Mouse (Mus musculus) ES-Bruce4 (cell line): ENCODE measurements around the gene Cenpa. TPM values are rescaled to one million over a fixed set of nuclear protein-coding genes. Genes with fewer than 3 reads are reported as not detected.

Experiments
- H3K27ac ChIP-seq: 2 replicates; pipeline ENCODE4 v1.5.1; 2012; ENCODE audit warnings: low read length, inconsistent platforms; ENCODE audit not compliant: insufficient read depth
- H3K27me3 ChIP-seq: 2 replicates; pipeline ENCODE4 v1.6.1; 2012; ENCODE audit warnings: mild to moderate bottlenecking, low read length, inconsistent platforms; ENCODE audit not compliant: control insufficient read depth, poor library complexity, insufficient read depth, severe bottlenecking
- H3K36me3 ChIP-seq: 2 replicates; pipeline ENCODE4 v1.6.1; 2012; ENCODE audit warnings: inconsistent platforms, mild to moderate bottlenecking, low read length, moderate library complexity; ENCODE audit not compliant: control insufficient read depth, poor library complexity, insufficient read depth, severe bottlenecking
- H3K4me1 ChIP-seq: one replicate; pipeline ENCODE4 v1.8.1; 2011; ENCODE audit warnings: low read length; ENCODE audit not compliant: control insufficient read depth, insufficient read depth
- H3K4me3 ChIP-seq: 2 replicates; pipeline ENCODE4 v1.5.1; 2011; ENCODE audit warnings: low read depth, mild to moderate bottlenecking, low read length
- H3K9ac ChIP-seq: 2 replicates; pipeline ENCODE4 v1.6.1; 2012; ENCODE audit warnings: low read depth, mild to moderate bottlenecking, inconsistent platforms; ENCODE audit not compliant: poor library complexity, severe bottlenecking
- H3K9me3 ChIP-seq: replicated peaks from 2 replicates; pipeline ENCODE4 v1.6.1; 2012; ENCODE audit warnings: mild to moderate bottlenecking, low read length, inconsistent platforms; ENCODE audit not compliant: control insufficient read depth, poor library complexity, insufficient read depth, severe bottlenecking
- CTCF ChIP-seq: IDR thresholded peaks from one replicate; pipeline ENCODE4 v1.8.1; 2011; ENCODE audit warnings: low read depth, low read length
- EP300 ChIP-seq: IDR thresholded peaks from 2 replicates; pipeline ENCODE4 v1.6.1; 2011; ENCODE audit warnings: low read depth, low read length; ENCODE audit not compliant: insufficient read depth
- POLR2A ChIP-seq: IDR thresholded peaks from one replicate; pipeline ENCODE4 v1.8.1; 2011; ENCODE audit warnings: low read length; ENCODE audit not compliant: insufficient read depth
- polyA plus RNA-seq: library from polyadenylated mRNA; stranded (reverse); fragments of >200 nt; gene quantifications from 2 replicates; pipeline ENCODE4 v1.2.4, GENCODE M21; 2011; ENCODE audit warnings: low read depth; ENCODE audit not compliant: missing spikeins, insufficient read depth, insufficient read length

The Cenpa gene
- polyA plus RNA-seq, 1 experiment = 257 TPM

- no peak overlapping the region for H3K4me3 ChIP-seq
- no peak overlapping the region for H3K27ac ChIP-seq
- H3K4me1 ChIP-seq = no peaks in the 10 kb centered on the region
- TF ChIP-seq EP300 (no peak), POLR2A (no peak), CTCF (no peak)
- peaks cover 17% of the 10 kb centered on the region for H3K36me3 ChIP-seq
- no peak overlapping the region for H3K9ac ChIP-seq
- no peaks in the 10 kb centered on the region for H3K9me3 ChIP-seq
- H3K27me3 ChIP-seq = no peaks in the 10 kb centered on the region
Measured at GRCm38 (mm10) chr5:30678722-30679296, 12.2 kb downstream of the Cenpa start.

GRCm38 (mm10) chr5:30679593-30679992 is 13.0 kb downstream of the Cenpa start:
- Histone ChIP-seq H3K9me3 (no peaks in the 10 kb centered on the region), H3K4me3 (no peak overlapping the region), H3K9ac (no peak overlapping the region), H3K36me3 (peaks cover 10% of the 10 kb centered on the region), H3K27ac (no peak overlapping the region), H3K4me1 (no peaks in the 10 kb centered on the region), H3K27me3 (no peaks in the 10 kb centered on the region)
- TF ChIP-seq POLR2A = no peak
- TF ChIP-seq EP300 = no peak
- no peak for TF ChIP-seq CTCF

GRCm38 (mm10) chr5:30681970-30682369 is 15.4 kb downstream of the Cenpa start:
- TF ChIP-seq POLR2A (no peak), EP300 (no peak), CTCF (no peak)
- Histone ChIP-seq H3K36me3 (no peaks in the 10 kb centered on the region), H3K9me3 (no peaks in the 10 kb centered on the region), H3K27ac (no peak overlapping the region), H3K27me3 (no peaks in the 10 kb centered on the region), H3K4me3 (no peak overlapping the region), H3K9ac (no peak overlapping the region), H3K4me1 (no peaks in the 10 kb centered on the region)

- TF ChIP-seq CTCF (peak; percentile 67), EP300 (no peak)
- no peak overlapping the region for H3K27ac ChIP-seq
- no peak overlapping the region for H3K9ac ChIP-seq
Measured at GRCm38 (mm10) chr5:30682967-30683600, 16.5 kb downstream of the Cenpa start.

GRCm38 (mm10) chr5:30683993-30684392 is 17.4 kb downstream of the Cenpa start:
- Histone ChIP-seq H3K4me3 (no peak overlapping the region), H3K27ac (no peak overlapping the region), H3K9me3 (no peaks in the 10 kb centered on the region), H3K4me1 (no peaks in the 10 kb centered on the region), H3K9ac (no peak overlapping the region), H3K27me3 (no peaks in the 10 kb centered on the region), H3K36me3 (no peaks in the 10 kb centered on the region)
- TF ChIP-seq EP300 = no peak
- peak; percentile 21 for TF ChIP-seq CTCF
- no peak for TF ChIP-seq POLR2A

More at GRCm38 (mm10) chr5:30682967-30683600, 16.5 kb downstream of the Cenpa start:
- Histone ChIP-seq H3K9me3 (no peaks in the 10 kb centered on the region), H3K4me1 (no peaks in the 10 kb centered on the region), H3K27me3 (no peaks in the 10 kb centered on the region), H3K36me3 (no peaks in the 10 kb centered on the region), H3K4me3 (no peak overlapping the region)

- Histone ChIP-seq H3K27ac (no peak overlapping the region), H3K4me3 (no peak overlapping the region), H3K9ac (no peak overlapping the region), H3K4me1 (no peaks in the 10 kb centered on the region), H3K9me3 (no peaks in the 10 kb centered on the region), H3K36me3 (no peaks in the 10 kb centered on the region), H3K27me3 (no peaks in the 10 kb centered on the region)
- no peak for TF ChIP-seq EP300
- TF ChIP-seq CTCF = peak; percentile 76
Measured at GRCm38 (mm10) chr5:30686781-30687180, 20.2 kb downstream of the Cenpa start.
